Mouse (Mus musculus) yolk sac, embryonic 10.5 days (tissue): ENCODE results near the gene Cox19.
"Not testable (repeated sequence)": the region's sequence is repeated elsewhere in the genome, so short reads cannot be mapped to it uniquely, and the experiment has no call there.

Source experiments
- DNase-seq: peaks from one replicate; pipeline ENCODE4 v3.0.0-alpha.2; 2017; ENCODE audit warnings: low spot score

Gene Cox19

GRCm38 (mm10) chr5:139363858-139364257, 12.6 kb upstream of the Cox19 start:
- DNase-seq = no peak

- DNase-seq = no peak
Measured at GRCm38 (mm10) chr5:139359244-139359643, 8.0 kb upstream of the Cox19 start.

- DNase-seq = no peak
Measured at GRCm38 (mm10) chr5:139358653-139359052, 7.4 kb upstream of the Cox19 start.

GRCm38 (mm10) chr5:139355235-139355772, 4.1 kb upstream of the Cox19 start:
- DNase-seq = peak; percentile 71

GRCm38 (mm10) chr5:139353946-139354345, 2.7 kb upstream of the Cox19 start:
- no peak for DNase-seq

- DNase-seq = no peak
Measured at GRCm38 (mm10) chr5:139353496-139353895, 2.3 kb upstream of the Cox19 start.

- no peak for DNase-seq
Measured at GRCm38 (mm10) chr5:139352317-139352716, 1.1 kb upstream of the Cox19 start, which contains the start of gene Cyp2w1. Cyp2w1 (plus strand) TSS chr5:139352617.

GRCm38 (mm10) chr5:139351628-139352027, 410 bp upstream of the Cox19 start:
- no peak for DNase-seq

GRCm38 (mm10) chr5:139349713-139350112, 1.5 kb downstream of the Cox19 start:
- no peak for DNase-seq

GRCm38 (mm10) chr5:139347225-139347624, 4.0 kb downstream of the Cox19 start:
- peak; percentile 60 for DNase-seq

- no peak for DNase-seq
Measured at GRCm38 (mm10) chr5:139345364-139345714, 5.9 kb downstream of the Cox19 start.

GRCm38 (mm10) chr5:139344687-139345363, 6.4 kb downstream of the Cox19 start:
- peak; percentile 96 for DNase-seq

GRCm38 (mm10) chr5:139344021-139344686, 7.1 kb downstream of the Cox19 start:
- DNase-seq = peak; percentile 72

- DNase-seq = no peak
Measured at GRCm38 (mm10) chr5:139338891-139339290, 12.3 kb downstream of the Cox19 start.

GRCm38 (mm10) chr5:139338403-139338802, 12.8 kb downstream of the Cox19 start:
- DNase-seq = peak; percentile 73

- no peak for DNase-seq
Measured at GRCm38 (mm10) chr5:139337826-139338370, 13.3 kb downstream of the Cox19 start.

GRCm38 (mm10) chr5:139335634-139336033, 15.6 kb downstream of the Cox19 start:
- no peak for DNase-seq

GRCm38 (mm10) chr5:139334394-139334793, 16.8 kb downstream of the Cox19 start:
- DNase-seq = not testable (repeated sequence)

GRCm38 (mm10) chr5:139333301-139334013, 17.8 kb downstream of the Cox19 start:
- DNase-seq = no peak

- DNase-seq = no peak
Measured at GRCm38 (mm10) chr5:139332590-139333272, 18.5 kb downstream of the Cox19 start.

- peak; percentile 77 for DNase-seq
Measured at GRCm38 (mm10) chr5:139331742-139332141, 19.5 kb downstream of the Cox19 start.

- no peak for DNase-seq
Measured at GRCm38 (mm10) chr5:139330766-139331165, 20.5 kb downstream of the Cox19 start.
